Mouse (Mus musculus): ENCODE measurements around the gene Atxn7l1.

GRCm38 (mm10) chr12:33341351-33341892 is 193.9 kb downstream of the Atxn7l1 start:
- no peak for TF ChIP-seq ZNF384 (IDR thresholded peaks at IDR 0.05; ENCODE audit: low read depth, low read length)
- no peak for TF ChIP-seq HCFC1 (IDR thresholded peaks at IDR 0.05; ENCODE audit: borderline replicate concordance, insufficient read depth, low read length)
- no peak for TF ChIP-seq CHD2 (IDR thresholded peaks at IDR 0.05; ENCODE audit: low read depth, low read length)
- TF ChIP-seq MAFK (IDR thresholded peaks at IDR 0.05; ENCODE audit: insufficient read depth, low read depth, low read length), result no peak
